Comparison of ENCODE assay signal across 8 mouse cellular contexts in the genomic region with DNA sequence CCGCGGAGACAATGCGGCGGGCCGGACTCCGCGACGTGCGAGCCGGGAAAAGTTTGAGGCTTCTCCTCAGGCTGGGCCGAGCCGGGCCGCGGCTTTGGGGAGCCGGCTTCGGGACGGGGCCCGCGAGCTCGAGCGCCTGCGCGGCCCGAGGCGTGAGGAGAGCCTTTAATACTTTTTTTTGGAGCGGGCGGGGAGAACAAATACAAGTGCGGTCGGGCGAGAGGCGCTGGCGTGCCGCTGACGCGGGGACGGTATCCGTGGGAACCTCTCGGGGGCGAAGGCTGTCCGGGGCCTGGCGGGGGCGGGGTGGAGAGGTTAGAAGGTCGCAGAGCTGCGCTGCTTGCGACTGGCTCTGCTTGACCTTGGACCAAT.
DNase-seq lines count a peak whose midpoint lies in the region; ATAC-seq and TF ChIP-seq lines count a peak whose summit lies in the region.

No protein-coding gene starts in this region.

- no peak for TF ChIP-seq EP300 in liver, embryonic 14.5 days (IDR thresholded peaks at IDR 0.05; ENCODE audit: low read depth)

- peak overlapping the region; percentile 63 for H3K4me2 ChIP-seq in heart, embryonic 14.5 days (ENCODE audit: low read length)
- H3K4me2 ChIP-seq in liver, embryonic 14.5 days (ENCODE audit: low read depth) = peak overlapping the region; percentile 94
- H3K4me2 ChIP-seq in neural tube, embryonic 13.5 days = peak overlapping the region; percentile 92

- H3K27ac ChIP-seq in heart, embryonic 14.5 days (replicated peaks in 1 of 2; ENCODE audit: control insufficient read depth in 1 of 2, insufficient read depth in 1 of 2, low read depth in 2 of 2, low read length in 2 of 2) = peak overlapping the region; percentile 86 to 96
- peak overlapping the region; percentile 73 for H3K27ac ChIP-seq in liver, embryonic 14.5 days
- peak overlapping the region; percentile 95 for H3K27ac ChIP-seq in neural tube, embryonic 13.5 days (replicated peaks)
- H3K27ac ChIP-seq in testis, adult 2 months (ENCODE audit: control insufficient read depth, insufficient read depth, low read depth, low read length) = peak overlapping the region; percentile 55

- peaks cover 12% of the 10 kb centered on the region; the same call in 1 of the 2 replicates for H3K36me3 ChIP-seq in heart, embryonic 14.5 days (ENCODE audit: control insufficient read depth, insufficient read depth, low read length)
- no peaks in the 10 kb centered on the region for H3K36me3 ChIP-seq in liver, embryonic 14.5 days (replicated peaks; ENCODE audit: control insufficient read depth, insufficient read depth, low read depth)
- H3K36me3 ChIP-seq in neural tube, embryonic 13.5 days = no peaks in the 10 kb centered on the region
- H3K36me3 ChIP-seq in testis, adult 2 months (ENCODE audit: control insufficient read depth, insufficient read depth, low read length) = no peaks in the 10 kb centered on the region

- H3K27me3 ChIP-seq in heart, embryonic 14.5 days (ENCODE audit: control insufficient read depth, insufficient read depth, low read length) = no peaks in the 10 kb centered on the region
- H3K27me3 ChIP-seq in liver, embryonic 14.5 days (ENCODE audit: control insufficient read depth, insufficient read depth, low read length) = no peaks in the 10 kb centered on the region
- H3K27me3 ChIP-seq in neural tube, embryonic 13.5 days = no peaks in the 10 kb centered on the region
- no peaks in the 10 kb centered on the region for H3K27me3 ChIP-seq in testis, adult 2 months (ENCODE audit: control insufficient read depth, insufficient read depth, low read length)

- H3K9me3 ChIP-seq in heart, embryonic 14.5 days (ENCODE audit: control insufficient read depth, low read length) = no peaks in the 10 kb centered on the region
- no peaks in the 10 kb centered on the region for H3K9me3 ChIP-seq in liver, embryonic 14.5 days (ENCODE audit: control insufficient read depth, low read length)
- H3K9me3 ChIP-seq in neural tube, embryonic 13.5 days = no peaks in the 10 kb centered on the region

- 0 out of 2 replicates have a peak, but pooled peaks have one; percentile 17 for TF ChIP-seq POLR2A in testis, adult 2 months (IDR thresholded peaks at IDR 0.05; ENCODE audit: control insufficient read depth, low read depth, low read length)

- no peak for TF ChIP-seq CTCF in liver, embryonic 14.5 days (IDR thresholded peaks at IDR 0.05; ENCODE audit: low read depth)
- no peak for TF ChIP-seq CTCF in testis, adult 2 months (IDR thresholded peaks at IDR 0.05; ENCODE audit: control insufficient read depth, insufficient read depth, insufficient replicate concordance, low read depth, low read length)

- DNase-seq in c-Kit-negative CD71-positive TER-119-positive erythroid progenitor cells, embryonic 14.5 days (ENCODE audit: low read depth, low spot score) = peak; percentile 53
- DNase-seq in fibroblast of lung, adult 2 months (ENCODE audit: low read depth) = peak; percentile 22
- DNase-seq in kidney, postnatal 14 days = peak; percentile 90
- DNase-seq in liver, embryonic 14.5 days (ENCODE audit: low read depth in 3 of 3, low spot score in 3 of 3) = peak; percentile 44 to 58 (median 54)

- WGBS in heart, embryonic 14.5 days = under 1% methylated on average over 45 of the region's 45 CpGs
- WGBS in liver, embryonic 14.5 days (ENCODE audit: insufficient replicate concordance) = under 1% methylated on average over 45 of the region's 45 CpGs
- under 1% methylated on average over 45 of the region's 45 CpGs for WGBS in neural tube, embryonic 13.5 days

- peak overlapping the region; percentile 71 to 81 for H3K4me3 ChIP-seq in heart, embryonic 14.5 days (ENCODE audit: control insufficient read depth in 1 of 2, insufficient read depth in 1 of 2, low read depth in 1 of 2, low read length in 2 of 2)
- H3K4me3 ChIP-seq in liver, embryonic 14.5 days (ENCODE audit: insufficient read depth in 1 of 2, low read depth in 2 of 2, low read length in 2 of 2) = peak overlapping the region; percentile 91 to 92
- peak overlapping the region; percentile 71 for H3K4me3 ChIP-seq in neural tube, embryonic 13.5 days
- H3K4me3 ChIP-seq in testis, adult 2 months (ENCODE audit: control insufficient read depth, low read depth, low read length) = peak overlapping the region; percentile 87

- H3K9ac ChIP-seq in heart, embryonic 14.5 days (ENCODE audit: low read length) = peak overlapping the region; percentile 86
- H3K9ac ChIP-seq in liver, embryonic 14.5 days (replicated peaks) = peak overlapping the region; percentile 92
- peak overlapping the region; percentile 84 for H3K9ac ChIP-seq in neural tube, embryonic 13.5 days

- ATAC-seq in CD4-positive, CD25-positive, alpha-beta regulatory T cell, adult 4 months = peak; percentile 25
- ATAC-seq in heart, embryonic 14.5 days (ENCODE audit: insufficient number of reproducible peaks, insufficient read depth, low FRiP score, low read depth) = peak; percentile 63
- peak; percentile 56 for ATAC-seq in liver, embryonic 14.5 days (ENCODE audit: insufficient read depth)
- peak; percentile 85; the same call in 1 of the 2 replicates for ATAC-seq in neural tube, embryonic 13.5 days (ENCODE audit: low read depth)

- peaks cover 0 to 17% of the 10 kb centered on the region in 2 experiments; a peak in 2 of 4 replicates for H3K4me1 ChIP-seq in heart, embryonic 14.5 days (ENCODE audit: control insufficient read depth in 2 of 2, insufficient read depth in 2 of 2, low read length in 2 of 2)
- peaks cover 3 to 7% of the 10 kb centered on the region in 2 experiments for H3K4me1 ChIP-seq in liver, embryonic 14.5 days (replicated peaks; ENCODE audit: control insufficient read depth in 2 of 2, insufficient read depth in 2 of 2, low read length in 1 of 2)
- peaks cover 34% of the 10 kb centered on the region for H3K4me1 ChIP-seq in neural tube, embryonic 13.5 days (replicated peaks)
- H3K4me1 ChIP-seq in testis, adult 2 months (ENCODE audit: control insufficient read depth, insufficient read depth, low read length) = peaks cover 5% of the 10 kb centered on the region

Comparison
In these comparisons a context has a peak if more than half of its experiments do, and no peak if none do; other contexts are left out.
1. Peak in every context shown above with its lines: DNase-seq, ATAC-seq, H3K4me3 ChIP-seq and H3K27ac ChIP-seq.
2. ATAC-seq: peak in every context shown above with its lines; median percentile 85 in neural tube, embryonic 13.5 days; 63 in heart, embryonic 14.5 days; 56 in liver, embryonic 14.5 days; 25 in CD4-positive, CD25-positive, alpha-beta regulatory T cell, adult 4 months.
3. DNase-seq: peak in every context shown above with its lines; median percentile 90 in kidney, postnatal 14 days; 54 in liver, embryonic 14.5 days; 53 in c-Kit-negative CD71-positive TER-119-positive erythroid progenitor cells, embryonic 14.5 days; 22 in fibroblast of lung, adult 2 months.